Mouse (Mus musculus) erythroblast, adult 5-6 weeks (primary cell): Measurements from ENCODE around the gene Gm13279. TPM values are rescaled to one million over a fixed set of nuclear protein-coding genes. Genes with fewer than 3 reads are reported as not detected.
A peak's percentile ranks its signal among the peaks of the same experiment; 100 is the strongest.
"Not testable (repeated sequence)": the region's sequence is repeated elsewhere in the genome, so short reads cannot be mapped to it uniquely, and the experiment has no call there.

Experiments used
- ATAC-seq: replicated peaks from 2 replicates; pipeline ENCODE4 v1.8.0; 2016; ENCODE audit warnings: moderate number of reproducible peaks, mild to moderate bottlenecking, moderate TSS enrichment, inconsistent platforms; ENCODE audit not compliant: poor library complexity, low FRiP score, severe bottlenecking
- total RNA-seq, 2 experiments: library from RNA; stranded (forward) in 1 of 2; stranded (reverse) in 1 of 2; fragments of 150-400 nt in 1 of 2; fragments of 200-764, 138-1000 nt in 1 of 2; gene quantifications; 2 replicates each; pipeline versions ENCODE4 v1.2.3 to v1.2.4; 2015 to 2017; ENCODE audit warnings: low replicate concordance in 2 of 2

Gm13279 gene
- total RNA-seq (2015; ENCODE audit: low replicate concordance) (not detected in 2 replicates), total RNA-seq (2017; ENCODE audit: low replicate concordance) (not detected in 2 replicates)

- not testable (repeated sequence) for ATAC-seq
These were observed at the start of gene Gm13279 for GRCm38 (mm10) chr4:88797097-88797496. Gene Gm13279, plus strand, starts transcription at chr4:88797397.

- ATAC-seq = no peak
These were observed 47.3 kb upstream of the Gm13279 start for GRCm38 (mm10) chr4:88749926-88750325.

- not testable (repeated sequence) for ATAC-seq
These were observed 42.3 kb upstream of the Gm13279 start, which contains the start of gene Gm13271 for GRCm38 (mm10) chr4:88754818-88755340. Gene Gm13271, plus strand, starts transcription at chr4:88754868.

GRCm38 (mm10) chr4:88756581-88757513, 40.4 kb upstream of the Gm13279 start:
- not testable (repeated sequence) for ATAC-seq

- peak; percentile 97 for ATAC-seq
These were observed 39.6 kb upstream of the Gm13279 start for GRCm38 (mm10) chr4:88757628-88758031.

- ATAC-seq = not testable (repeated sequence)
These were observed 38.4 kb upstream of the Gm13279 start for GRCm38 (mm10) chr4:88758751-88759150.

GRCm38 (mm10) chr4:88759610-88760268, 37.5 kb upstream of the Gm13279 start, which contains the start of gene Gm13283:
Gene Gm13283, plus strand, starts transcription at chr4:88760119.
- ATAC-seq = not testable (repeated sequence)

- ATAC-seq = not testable (repeated sequence)
These were observed 36.8 kb upstream of the Gm13279 start for GRCm38 (mm10) chr4:88760431-88760830.

- ATAC-seq = not testable (repeated sequence)
These were observed 35.4 kb upstream of the Gm13279 start for GRCm38 (mm10) chr4:88761776-88762175.

- ATAC-seq = not testable (repeated sequence)
These were observed 34.9 kb upstream of the Gm13279 start for GRCm38 (mm10) chr4:88762341-88762740.

GRCm38 (mm10) chr4:88763384-88764018, 33.7 kb upstream of the Gm13279 start:
- ATAC-seq = not testable (repeated sequence)

GRCm38 (mm10) chr4:88773534-88773933, 23.7 kb upstream of the Gm13279 start, which contains the start of gene Gm13290:
Gene Gm13290, plus strand, starts transcription at chr4:88773834.
- not testable (repeated sequence) for ATAC-seq

GRCm38 (mm10) chr4:88776622-88777021, 20.6 kb upstream of the Gm13279 start, which contains the start of gene Gm13289:
Gene Gm13289, plus strand, starts transcription at chr4:88776922.
- not testable (repeated sequence) for ATAC-seq

GRCm38 (mm10) chr4:88779550-88779949, 17.6 kb upstream of the Gm13279 start, which contains the start of gene Gm13272:
Gene Gm13272, plus strand, starts transcription at chr4:88779850.
- ATAC-seq = not testable (repeated sequence)

- not testable (repeated sequence) for ATAC-seq
These were observed 16.9 kb upstream of the Gm13279 start for GRCm38 (mm10) chr4:88780320-88780719.

GRCm38 (mm10) chr4:88781831-88782230, 15.4 kb upstream of the Gm13279 start, which contains the start of gene Ifnz:
Gene Ifnz, plus strand, starts transcription at chr4:88782131.
- ATAC-seq = not testable (repeated sequence)

GRCm38 (mm10) chr4:88782335-88782734, 14.9 kb upstream of the Gm13279 start:
- ATAC-seq = not testable (repeated sequence)

GRCm38 (mm10) chr4:88785409-88785808, 11.8 kb upstream of the Gm13279 start, which contains the start of gene Gm13276:
Gene Gm13276, plus strand, starts transcription at chr4:88785709.
- not testable (repeated sequence) for ATAC-seq

GRCm38 (mm10) chr4:88788402-88788801, 8.8 kb upstream of the Gm13279 start, which contains the start of gene Gm13277:
Gene Gm13277, plus strand, starts transcription at chr4:88788632.
- not testable (repeated sequence) for ATAC-seq
